Mouse (Mus musculus) E14TG2a.4 (cell line): Measurements from ENCODE around the gene Pth1r.

Source experiments
- CTCF ChIP-seq: conservative IDR thresholded peaks from 2 replicates; pipeline ENCODE4 v1.5.1; 2014; ENCODE audit warnings: low read length
- NANOG ChIP-seq: IDR thresholded peaks from 2 replicates; pipeline ENCODE4 v1.6.1; 2014; ENCODE audit warnings: borderline replicate concordance, low read length, mixed read lengths

DNA sequence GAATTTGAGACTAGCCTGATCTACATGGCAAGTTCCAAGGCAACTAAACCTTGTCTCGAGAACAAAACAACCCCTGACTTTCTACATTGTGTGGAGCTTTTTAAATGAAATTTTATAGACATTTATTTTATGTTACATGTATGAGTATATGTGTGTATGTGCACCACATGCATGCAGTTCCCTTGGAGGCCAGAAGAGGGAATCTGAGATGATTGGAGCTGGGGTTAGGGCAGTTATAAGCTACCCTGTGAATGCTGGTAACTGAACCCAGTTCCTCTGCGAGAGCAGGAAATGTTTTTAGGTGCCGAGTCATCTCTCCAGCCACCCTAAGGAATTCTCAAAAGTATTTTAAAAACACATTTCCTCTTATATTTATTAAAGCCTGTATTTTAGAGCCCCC lies 41.2 kb upstream of the Pth1r start:
- TF ChIP-seq CTCF (peak; percentile 59), NANOG (no peak)
